Comparison of ENCODE assay signal across 22 mouse cellular contexts in the genomic region with DNA sequence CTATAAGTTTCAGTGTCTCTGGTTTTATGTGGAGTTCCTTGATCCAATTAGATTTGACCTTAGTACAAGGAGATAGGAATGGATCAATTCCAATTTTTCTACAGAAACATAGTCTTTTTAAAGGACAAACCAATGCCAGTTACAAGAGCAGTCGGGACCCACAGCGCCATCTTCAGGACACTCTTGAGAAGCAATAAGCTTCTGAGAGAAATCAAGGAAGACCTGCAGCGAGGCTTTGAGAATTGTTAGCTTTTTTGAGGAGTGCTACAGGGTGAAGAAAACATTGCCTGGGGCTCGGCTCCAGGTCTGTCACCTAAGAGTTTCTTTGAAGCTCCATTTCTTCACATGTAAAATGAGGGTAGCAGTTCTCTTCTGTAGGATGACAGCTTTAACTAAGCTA.
DNase-seq lines count a peak whose midpoint lies in the region; ATAC-seq and TF ChIP-seq lines count a peak whose summit lies in the region.
"Had no signal": no experiment of that assay in that cellular context is flagged by ENCODE, and none has a peak within 500 bp of the region (broad histone marks: within the 10 kb centered on the region; RNA-seq: fewer than 3 reads in every experiment).

No protein-coding gene starts in this region.

- WGBS in kidney, adult 2 months, result 69% methylated on average over 4 of the region's 4 CpGs
- 60% methylated on average over 4 of the region's 4 CpGs for WGBS in forebrain, embryonic 11.5 days

- no peak for ATAC-seq in forebrain, embryonic 11.5 days (replicated peaks; ENCODE audit: low FRiP score)
- ATAC-seq: lung, postnatal 0 days; midbrain, embryonic 15.5 days had no signal

- H3K9ac ChIP-seq in forebrain, embryonic 11.5 days (ENCODE audit: low read length), result no peak overlapping the region
- H3K9ac ChIP-seq: embryonic facial prominence, embryonic 15.5 days; hindbrain, embryonic 14.5 days; liver, embryonic 14.5 days; midbrain, embryonic 15.5 days; neural tube, embryonic 12.5 days; stomach, embryonic 15.5 days had no signal

- 0 out of 2 replicates have a peak, but pooled peaks cover 3% of the 10 kb centered on the region for H3K4me1 ChIP-seq in kidney, adult 2 months (ENCODE audit: control insufficient read depth, insufficient read depth, low read length)
- H3K4me1 ChIP-seq in forebrain, embryonic 11.5 days (replicated peaks; ENCODE audit: control insufficient read depth, insufficient read depth, low read length), result no peaks in the 10 kb centered on the region
- H3K4me1 ChIP-seq: embryonic facial prominence, embryonic 15.5 days had no signal

- TF ChIP-seq CTCF in kidney, adult 2 months (conservative IDR thresholded peaks at IDR 0.05; ENCODE audit: insufficient read depth, insufficient read length, low read depth, low read length), result 0 out of 2 replicates have a peak, but pooled peaks have one; percentile 10

- no peaks in the 10 kb centered on the region for H3K36me3 ChIP-seq in kidney, adult 2 months (ENCODE audit: control insufficient read depth, insufficient read depth, low read length)
- H3K36me3 ChIP-seq in forebrain, embryonic 11.5 days (ENCODE audit: control insufficient read depth, insufficient read depth, low read length), result no peaks in the 10 kb centered on the region
- H3K36me3 ChIP-seq: embryonic facial prominence, embryonic 15.5 days; forebrain, embryonic 10.5 days; heart, embryonic 10.5 days; midbrain, embryonic 15.5 days; neural tube, embryonic 12.5 days; stomach, embryonic 15.5 days had no signal

- H3K27me3 ChIP-seq in kidney, adult 2 months (replicated peaks; ENCODE audit: control insufficient read depth, insufficient read depth, low read length), result 0 out of 2 replicates have a peak, but pooled peaks cover 1% of the 10 kb centered on the region
- H3K27me3 ChIP-seq in forebrain, embryonic 11.5 days (ENCODE audit: control insufficient read depth, insufficient read depth, low read length), result no peaks in the 10 kb centered on the region
- H3K27me3 ChIP-seq: embryonic facial prominence, embryonic 15.5 days; midbrain, embryonic 15.5 days; neural tube, embryonic 12.5 days; stomach, embryonic 15.5 days had no signal

- TF ChIP-seq POLR2A in kidney, adult 2 months (IDR thresholded peaks at IDR 0.05; ENCODE audit: low read depth, low read length), result no peak

- no peaks in the 10 kb centered on the region for H3K9me3 ChIP-seq in forebrain, embryonic 11.5 days (ENCODE audit: control insufficient read depth, low read length)
- H3K9me3 ChIP-seq: embryonic facial prominence, embryonic 15.5 days; forebrain, embryonic 10.5 days; heart, embryonic 10.5 days; midbrain, embryonic 15.5 days; neural tube, embryonic 12.5 days; stomach, embryonic 15.5 days had no signal

- H3K4me2 ChIP-seq in forebrain, embryonic 11.5 days (ENCODE audit: low read depth, low read length, severe bottlenecking), result no peak overlapping the region
- H3K4me2 ChIP-seq: embryonic facial prominence, embryonic 15.5 days; hindbrain, embryonic 14.5 days; midbrain, embryonic 15.5 days; neural tube, embryonic 12.5 days; stomach, embryonic 15.5 days had no signal

- no peak for DNase-seq in kidney, adult 2 months
- DNase-seq in kidney, postnatal 10 days, result no peak
- DNase-seq in CD4-positive helper T cell, adult 2 months (ENCODE audit: low read depth, low spot score), result peak; percentile 46
- DNase-seq in R1 (ENCODE audit: low read depth, low spot score), result peak; percentile 44
- peak; percentile 57 for DNase-seq in thymus, postnatal 14 days
- DNase-seq in kidney, adult 18-20 months, result no peak
- DNase-seq in layer of hippocampus, postnatal 25 days (ENCODE audit: extremely low spot score in 1 of 2, low spot score in 1 of 2), result no peak
- DNase-seq in forebrain, embryonic 11.5 days (ENCODE audit: low spot score), result no peak
- DNase-seq: adrenal gland, postnatal 36 days; cerebellum, adult 8-10 months; gastrocnemius, postnatal 10 days; heart, postnatal 10 days; kidney, adult 8-10 months had no signal

- no peak overlapping the region for H3K27ac ChIP-seq in kidney, adult 2 months (ENCODE audit: insufficient read depth, low read depth, low read length)
- no peak overlapping the region for H3K27ac ChIP-seq in forebrain, embryonic 11.5 days (ENCODE audit: low read depth, low read length)
- H3K27ac ChIP-seq: embryonic facial prominence, embryonic 15.5 days; forebrain, embryonic 10.5 days; heart, embryonic 10.5 days; hindbrain, embryonic 14.5 days; liver, embryonic 14.5 days; midbrain, embryonic 15.5 days; neural tube, embryonic 12.5 days; stomach, embryonic 15.5 days had no signal

- H3K4me3 ChIP-seq in kidney, adult 2 months (ENCODE audit: insufficient read depth, low read depth, low read length), result no peak overlapping the region
- H3K4me3 ChIP-seq in forebrain, embryonic 11.5 days (ENCODE audit: low read depth, low read length), result no peak overlapping the region
- H3K4me3 ChIP-seq: embryonic facial prominence, embryonic 15.5 days; forebrain, embryonic 10.5 days; heart, embryonic 10.5 days; midbrain, embryonic 15.5 days; neural tube, embryonic 12.5 days; stomach, embryonic 15.5 days had no signal

Comparison
In these comparisons a context has a peak if more than half of its experiments do, and no peak if none do; other contexts are left out.
1. DNase-seq: peak in CD4-positive helper T cell, adult 2 months (single experiment), R1 (single experiment) and thymus, postnatal 14 days (single experiment); none in kidney, adult 2 months (single experiment), kidney, postnatal 10 days (single experiment), kidney, adult 18-20 months (single experiment), layer of hippocampus, postnatal 25 days (0 of 2) and forebrain, embryonic 11.5 days (single experiment).